Mouse (Mus musculus) gastrocnemius, postnatal 25 days (tissue): ENCODE measurements at regions not wholly inside any gene's neighbourhood (a gene's known extent, or its start where the extent isn't known, plus 50 kb on each side); places are given as distances from the start of the nearest gene placed in this dataset.
A peak's percentile ranks its signal among the peaks of the same experiment; 100 is the strongest.
"Not testable (repeated sequence)": the region's sequence is repeated elsewhere in the genome, so short reads cannot be mapped to it uniquely, and the experiment has no call there.

Source experiments
- DNase-seq: peaks from one replicate; pipeline ENCODE4 v3.0.0; 2022

GRCm38 (mm10) chr4:94397284-94397683 lies 159.1 kb upstream of the Gm10306 start:
- no peak for DNase-seq

GRCm38 (mm10) chr4:94406922-94407321 lies 149.4 kb upstream of the Gm10306 start:
- no peak for DNase-seq

- no peak for DNase-seq
Measured at GRCm38 (mm10) chr4:94407503-94407902, 148.8 kb upstream of the Gm10306 start.

- DNase-seq = no peak
Measured at GRCm38 (mm10) chr4:94412661-94413060, 143.7 kb upstream of the Gm10306 start.

GRCm38 (mm10) chr4:94425525-94425924 lies 130.8 kb upstream of the Gm10306 start:
- not testable (repeated sequence) for DNase-seq

- DNase-seq = no peak
Measured at GRCm38 (mm10) chr4:94427581-94427980, 128.8 kb upstream of the Gm10306 start.

GRCm38 (mm10) chr4:94432005-94432404 lies 124.3 kb upstream of the Gm10306 start:
- no peak for DNase-seq

GRCm38 (mm10) chr4:94437717-94438435 lies 118.5 kb upstream of the Gm10306 start:
- DNase-seq = peak; percentile 7

- no peak for DNase-seq
Measured at GRCm38 (mm10) chr4:94439159-94439836, 117.0 kb upstream of the Gm10306 start.

GRCm38 (mm10) chr4:94446604-94447003 lies 109.7 kb upstream of the Gm10306 start:
- no peak for DNase-seq
